Mouse (Mus musculus) erythroblast, embryonic 14.5 days (primary cell): ENCODE data around the gene BC067074.

Source experiments
- GATA1 ChIP-seq: IDR thresholded peaks from 2 replicates; pipeline ENCODE4 v1.6.1; 2012; ENCODE audit warnings: low read length, inconsistent platforms, mixed read lengths
- TAL1 ChIP-seq: IDR thresholded peaks from 3 replicates; pipeline ENCODE4 v1.6.1; 2012; ENCODE audit warnings: low read length, inconsistent platforms, mixed read lengths

- TF ChIP-seq TAL1 (no peak), GATA1 (no peak)
Observed at GRCm38 (mm10) chr13:113256766-113257165, 36.2 kb upstream of the BC067074 start.
